29 mouse cellular contexts compared by ENCODE assay signal in genomic region chr6:126107398-126107797, GRCm38 (mm10). TPM values are rescaled to one million over a fixed set of nuclear protein-coding genes. Genes with fewer than 3 reads are reported as not detected.
A peak's percentile ranks its signal among the peaks of the same experiment; 100 is the strongest.
DNase-seq lines count a peak whose midpoint lies in the region; ATAC-seq and TF ChIP-seq lines count a peak whose summit lies in the region.
"Had no signal": no experiment of that assay in that cellular context is flagged by ENCODE, and none has a peak within 500 bp of the region (broad histone marks: within the 10 kb centered on the region; RNA-seq: fewer than 3 reads in every experiment).

No protein-coding gene starts in this region.

- H3K4me2 ChIP-seq in kidney, embryonic 15.5 days: no peak overlapping the region
- no peak overlapping the region for H3K4me2 ChIP-seq in limb, embryonic 13.5 days (replicated peaks)
- H3K4me2 ChIP-seq: forebrain, embryonic 13.5 days; heart, embryonic 13.5 days; hindbrain, embryonic 15.5 days; limb, embryonic 12.5 days had no signal

- no peak for ATAC-seq in kidney, embryonic 15.5 days (replicated peaks; ENCODE audit: low FRiP score)
- no peak for ATAC-seq in limb, embryonic 13.5 days (ENCODE audit: low FRiP score, low read depth)
- ATAC-seq: inflammation-experienced regulatory T-cells, adult 6 months; Patski had no signal

- no peaks in the 10 kb centered on the region for H3K9me3 ChIP-seq in kidney, embryonic 15.5 days (replicated peaks)
- H3K9me3 ChIP-seq in limb, embryonic 13.5 days: no peaks in the 10 kb centered on the region
- H3K9me3 ChIP-seq in limb, embryonic 10.5 days (replicated peaks): no peaks in the 10 kb centered on the region
- H3K9me3 ChIP-seq: forebrain, embryonic 13.5 days; heart, embryonic 13.5 days; hindbrain, embryonic 10.5 days; hindbrain, embryonic 15.5 days; limb, embryonic 12.5 days had no signal

- no peak for TF ChIP-seq POLR2A in kidney, adult 2 months (IDR thresholded peaks at IDR 0.05; ENCODE audit: low read depth, low read length)

- H3K27ac ChIP-seq in kidney, adult 2 months (ENCODE audit: insufficient read depth, low read depth, low read length): no peak overlapping the region
- no peak overlapping the region for H3K27ac ChIP-seq in kidney, embryonic 15.5 days
- H3K27ac ChIP-seq in limb, embryonic 13.5 days: peak overlapping the region; percentile 39; the same call in 1 of the 2 replicates
- no peak overlapping the region for H3K27ac ChIP-seq in limb, embryonic 10.5 days
- H3K27ac ChIP-seq: forebrain, embryonic 13.5 days; hindbrain, embryonic 10.5 days; hindbrain, embryonic 15.5 days; liver, embryonic 14.5 days; macrophage had no signal

- no peak for TF ChIP-seq CTCF in kidney, adult 2 months (conservative IDR thresholded peaks at IDR 0.05; ENCODE audit: insufficient read depth, insufficient read length, low read depth, low read length)

- no peak overlapping the region for H3K4me3 ChIP-seq in kidney, adult 2 months (ENCODE audit: insufficient read depth, low read depth, low read length)
- no peak overlapping the region for H3K4me3 ChIP-seq in kidney, embryonic 15.5 days (replicated peaks)
- H3K4me3 ChIP-seq in limb, embryonic 13.5 days: no peak overlapping the region
- no peak overlapping the region for H3K4me3 ChIP-seq in limb, embryonic 10.5 days
- H3K4me3 ChIP-seq: forebrain, embryonic 13.5 days; heart, embryonic 13.5 days; hindbrain, embryonic 10.5 days; hindbrain, embryonic 15.5 days; limb, embryonic 12.5 days had no signal

- H3K9ac ChIP-seq in kidney, embryonic 15.5 days: no peak overlapping the region
- no peak overlapping the region for H3K9ac ChIP-seq in limb, embryonic 13.5 days
- H3K9ac ChIP-seq: forebrain, embryonic 13.5 days; heart, embryonic 13.5 days; hindbrain, embryonic 15.5 days; limb, embryonic 12.5 days; liver, embryonic 14.5 days had no signal

- no peaks in the 10 kb centered on the region for H3K27me3 ChIP-seq in kidney, adult 2 months (replicated peaks; ENCODE audit: control insufficient read depth, insufficient read depth, low read length)
- H3K27me3 ChIP-seq in kidney, embryonic 15.5 days: no peaks in the 10 kb centered on the region
- no peaks in the 10 kb centered on the region for H3K27me3 ChIP-seq in limb, embryonic 13.5 days
- H3K27me3 ChIP-seq in limb, embryonic 10.5 days (ENCODE audit: low read depth, poor library complexity, severe bottlenecking): no peaks in the 10 kb centered on the region
- H3K27me3 ChIP-seq: forebrain, embryonic 13.5 days; heart, embryonic 13.5 days; hindbrain, embryonic 15.5 days; limb, embryonic 12.5 days; Patski had no signal

- H3K4me1 ChIP-seq in kidney, adult 2 months (ENCODE audit: control insufficient read depth, insufficient read depth, low read length): no peaks in the 10 kb centered on the region
- H3K4me1 ChIP-seq in kidney, embryonic 15.5 days: peaks cover 41% of the 10 kb centered on the region
- H3K4me1 ChIP-seq in limb, embryonic 13.5 days: peaks cover 38% of the 10 kb centered on the region
- peaks cover 18% of the 10 kb centered on the region; the same call in 1 of the 2 replicates for H3K4me1 ChIP-seq in limb, embryonic 10.5 days
- H3K4me1 ChIP-seq: forebrain, embryonic 13.5 days; hindbrain, embryonic 15.5 days had no signal

- peak; percentile 9 for DNase-seq in adrenal gland, postnatal 14 days
- DNase-seq in adrenal gland, adult 18-20 months (ENCODE audit: low spot score in 2 of 2): no peak
- DNase-seq in kidney, adult 2 months: peak; percentile 38
- DNase-seq in limb, embryonic 10.5 days (ENCODE audit: low spot score): no peak
- no peak for DNase-seq in layer of hippocampus, adult 9-11 months
- DNase-seq: cerebellum, adult 9-10 months; cerebellum, postnatal 36 days; gastrocnemius, postnatal 14 days; heart, adult 18-20 months; heart, postnatal 10 days; lung, adult 2 months; lung, postnatal 10 days; midbrain, embryonic 14.5 days; retina, postnatal 1 day; right cerebral cortex, postnatal 14 days; thymus, postnatal 4 days had no signal

- WGBS in kidney, adult 2 months: 48% methylated on average over 2 of the region's 2 CpGs
- WGBS in kidney, embryonic 15.5 days: 55% methylated on average over 2 of the region's 2 CpGs
- 82% methylated on average over 2 of the region's 2 CpGs for WGBS in limb, embryonic 13.5 days
- 75% methylated on average over 2 of the region's 2 CpGs for WGBS in limb, embryonic 10.5 days

- H3K36me3 ChIP-seq in kidney, adult 2 months (ENCODE audit: control insufficient read depth, insufficient read depth, low read length): no peaks in the 10 kb centered on the region
- 0 out of 2 replicates have a peak, but pooled peaks cover 6% of the 10 kb centered on the region for H3K36me3 ChIP-seq in kidney, embryonic 15.5 days
- peaks cover 3% of the 10 kb centered on the region; the same call in 1 of the 2 replicates for H3K36me3 ChIP-seq in limb, embryonic 13.5 days
- H3K36me3 ChIP-seq in limb, embryonic 10.5 days: peaks cover 38% of the 10 kb centered on the region
- H3K36me3 ChIP-seq: G1E; heart, embryonic 13.5 days; hindbrain, embryonic 10.5 days; hindbrain, embryonic 15.5 days had no signal

RNA-seq across cellular contexts. Expression of gene Ntf3, which starts 59.3 kb away (rescaled TPM):
- total RNA-seq in adrenal gland, postnatal 14 days (2021): 2.1 and 3.7 TPM in 2 replicates
- 1 to 10 TPM; 1.5 to 1.7 TPM for total RNA-seq in adrenal gland, adult 18-20 months (2021)
- polyA plus RNA-seq in kidney, adult 2 months (2012; rRNA removed): 3.4 and 4.1 TPM in 2 replicates
- polyA plus RNA-seq in kidney, embryonic 15.5 days (2015; fragmentation: Nextera tagmentation; extraction: Ambion mirVana): 16.2 and 16.6 TPM in 2 replicates
- 23.3 and 26.2 TPM in 2 replicates for polyA plus RNA-seq in limb, embryonic 13.5 days (2015; fragmentation: Nextera tagmentation; extraction: Ambion mirVana)
- 13.7 and 22.9 TPM in 2 replicates for polyA plus RNA-seq in limb, embryonic 10.5 days (2016; fragmentation: Nextera tagmentation; extraction: Ambion mirVana)
- total RNA-seq: G1E; monocyte, adult 5-6 weeks had no signal
- polyA plus RNA-seq: G1E; inflammation-experienced regulatory T-cells, adult 6 months; macrophage; Patski had no signal

Comparison
In these comparisons a context has a peak if more than half of its experiments do, and no peak if none do; other contexts are left out.
1. DNase-seq: peak in adrenal gland, postnatal 14 days (single experiment) and kidney, adult 2 months (single experiment); none in adrenal gland, adult 18-20 months (0 of 2), limb, embryonic 10.5 days (single experiment) and layer of hippocampus, adult 9-11 months (single experiment).